Mouse (Mus musculus): ENCODE data around the gene Suco. TPM values are rescaled to one million over a fixed set of nuclear protein-coding genes. Genes with fewer than 3 reads are reported as not detected.

Gene Suco
- polyA plus RNA-seq (2012; rRNA removed): 0.60 and 1.6 TPM in 2 replicates

DNA sequence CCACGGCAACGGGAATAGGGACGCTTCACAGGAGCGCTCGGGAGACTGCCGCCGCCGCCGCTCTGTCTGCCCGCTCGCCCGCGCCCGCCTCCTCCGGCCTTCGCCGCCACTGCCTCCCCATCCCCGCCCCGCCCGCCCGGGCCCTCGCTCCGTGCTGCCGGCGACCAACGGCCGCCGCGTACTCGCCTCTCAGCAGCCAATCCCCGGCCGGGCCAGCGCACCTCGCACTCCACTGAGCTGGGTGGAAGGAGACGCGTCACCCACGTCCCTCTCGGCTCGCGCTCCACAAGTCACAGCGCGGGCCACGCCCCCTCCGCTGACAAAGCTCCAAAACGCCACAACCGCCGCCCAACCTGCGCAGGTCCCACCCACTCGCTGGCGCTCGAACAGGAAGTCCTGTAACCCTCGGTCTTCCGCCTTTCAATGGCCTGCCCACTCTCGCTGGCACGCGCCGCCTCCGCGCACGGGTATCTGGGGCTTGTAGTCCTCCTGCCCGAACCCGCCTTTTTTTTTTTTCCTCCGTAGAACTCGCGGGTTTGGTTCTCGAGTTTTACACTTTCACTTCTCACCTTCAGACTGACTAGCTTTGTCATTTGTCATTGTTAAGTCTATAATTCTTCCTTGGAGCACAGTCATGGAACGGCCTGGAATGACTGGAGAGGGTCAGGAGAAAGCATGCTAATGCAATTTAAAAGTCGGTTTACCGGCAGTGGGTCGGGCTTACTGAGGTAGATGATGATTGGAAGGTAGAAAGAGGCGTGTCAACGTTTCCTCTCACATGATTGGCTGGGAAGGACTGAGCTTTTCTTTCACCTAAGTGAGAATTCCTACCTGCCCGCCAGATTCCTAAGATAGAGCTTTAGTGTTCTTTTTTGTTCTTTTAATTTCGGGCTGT lies at the start of gene Suco:
Gene Suco (minus strand): TSS at position 130 of the 895 bp plus-strand sequence.
- Histone ChIP-seq H3K27me3 (ENCODE audit: control insufficient read depth, insufficient read depth, low read length) (no peaks in the 10 kb centered on the region), H3K27ac (ENCODE audit: insufficient read depth, low read depth, low read length) (peak within 1 kb of the TSS; percentile 92), H3K36me3 (ENCODE audit: control insufficient read depth, insufficient read depth, low read length) (no peaks in the 10 kb centered on the region), H3K4me3 (ENCODE audit: low read depth, low read length) (peak within 1 kb of the TSS; percentile 85), H3K4me1 (ENCODE audit: control insufficient read depth, insufficient read depth, insufficient read length, low read length) (no peaks in the 10 kb centered on the region; the same call in 1 of the 2 replicates)
- under 1% methylated on average over 71 of the region's 74 CpGs for WGBS
- TF ChIP-seq CTCF (IDR thresholded peaks at IDR 0.05; ENCODE audit: extremely low read depth, insufficient read length, insufficient replicate concordance, low read depth, low read length): no peak
- peak; percentile 64; the same call in 1 of the 2 replicates for TF ChIP-seq POLR2A (IDR thresholded peaks at IDR 0.05; ENCODE audit: low read depth, low read length)

GRCm38 (mm10) chr1:161925281-161925805 lies 48.9 kb upstream of the Suco start:
- H3K27ac ChIP-seq (ENCODE audit: insufficient read depth, low read depth, low read length): no peak overlapping the region
- no peaks in the 10 kb centered on the region for H3K36me3 ChIP-seq (ENCODE audit: control insufficient read depth, insufficient read depth, low read length)
- H3K27me3 ChIP-seq (ENCODE audit: control insufficient read depth, insufficient read depth, low read length): no peaks in the 10 kb centered on the region
- 0 out of 2 replicates have a peak, but pooled peaks cover 3% of the 10 kb centered on the region for H3K4me1 ChIP-seq (ENCODE audit: control insufficient read depth, insufficient read depth, insufficient read length, low read length)
- H3K4me3 ChIP-seq (ENCODE audit: low read depth, low read length): no peak overlapping the region
- TF ChIP-seq CTCF (IDR thresholded peaks at IDR 0.05; ENCODE audit: extremely low read depth, insufficient read length, insufficient replicate concordance, low read depth, low read length) (no peak), POLR2A (IDR thresholded peaks at IDR 0.05; ENCODE audit: low read depth, low read length) (no peak)
- WGBS: 79% methylated on average over 13 of the region's 13 CpGs

- 89% methylated on average over 3 of the region's 3 CpGs for WGBS
- Histone ChIP-seq H3K4me1 (ENCODE audit: control insufficient read depth, insufficient read depth, insufficient read length, low read length) (0 out of 2 replicates have a peak, but pooled peaks cover 3% of the 10 kb centered on the region), H3K36me3 (ENCODE audit: control insufficient read depth, insufficient read depth, low read length) (no peaks in the 10 kb centered on the region), H3K4me3 (ENCODE audit: low read depth, low read length) (no peak overlapping the region), H3K27me3 (ENCODE audit: control insufficient read depth, insufficient read depth, low read length) (no peaks in the 10 kb centered on the region), H3K27ac (ENCODE audit: insufficient read depth, low read depth, low read length) (no peak overlapping the region)
- no peak for TF ChIP-seq CTCF (IDR thresholded peaks at IDR 0.05; ENCODE audit: extremely low read depth, insufficient read length, insufficient replicate concordance, low read depth, low read length)
- TF ChIP-seq POLR2A (IDR thresholded peaks at IDR 0.05; ENCODE audit: low read depth, low read length): no peak
Observed at GRCm38 (mm10) chr1:161924321-161924720, 47.8 kb upstream of the Suco start.

DNA sequence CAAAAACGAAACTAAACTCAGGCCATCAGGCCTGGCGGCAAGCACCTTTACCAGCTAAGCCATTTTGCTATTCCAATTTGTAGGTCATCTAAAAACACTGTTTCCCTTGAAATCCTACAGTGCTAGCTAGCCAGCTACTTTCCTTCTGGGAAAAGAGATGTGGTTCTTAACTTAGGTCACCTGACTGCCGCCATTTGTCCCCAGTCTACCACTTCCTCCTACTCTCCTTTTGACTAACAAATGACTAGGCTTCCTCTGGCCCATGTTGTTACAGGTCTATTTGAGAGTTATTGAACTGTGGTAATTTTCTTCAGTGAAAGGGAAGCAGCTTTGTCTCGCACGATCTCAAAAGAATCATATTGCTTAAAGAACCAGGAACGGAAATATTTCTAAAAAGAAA lies 45.4 kb upstream of the Suco start:
- no peak overlapping the region for H3K27ac ChIP-seq (ENCODE audit: insufficient read depth, low read depth, low read length)
- H3K4me3 ChIP-seq (ENCODE audit: low read depth, low read length): no peak overlapping the region
- no peaks in the 10 kb centered on the region for H3K27me3 ChIP-seq (ENCODE audit: control insufficient read depth, insufficient read depth, low read length)
- H3K4me1 ChIP-seq (ENCODE audit: control insufficient read depth, insufficient read depth, insufficient read length, low read length): 0 out of 2 replicates have a peak, but pooled peaks cover 3% of the 10 kb centered on the region
- TF ChIP-seq CTCF (IDR thresholded peaks at IDR 0.05; ENCODE audit: extremely low read depth, insufficient read length, insufficient replicate concordance, low read depth, low read length) (no peak), POLR2A (IDR thresholded peaks at IDR 0.05; ENCODE audit: low read depth, low read length) (no peak)
- 80% methylated on average over 6 of the region's 6 CpGs for WGBS
- no peaks in the 10 kb centered on the region for H3K36me3 ChIP-seq (ENCODE audit: control insufficient read depth, insufficient read depth, low read length)

- Histone ChIP-seq H3K36me3 (ENCODE audit: control insufficient read depth, insufficient read depth, low read length) (no peaks in the 10 kb centered on the region), H3K27ac (ENCODE audit: insufficient read depth, low read depth, low read length) (no peak overlapping the region), H3K4me1 (ENCODE audit: control insufficient read depth, insufficient read depth, insufficient read length, low read length) (0 out of 2 replicates have a peak, but pooled peaks cover 3% of the 10 kb centered on the region), H3K27me3 (ENCODE audit: control insufficient read depth, insufficient read depth, low read length) (no peaks in the 10 kb centered on the region), H3K4me3 (ENCODE audit: low read depth, low read length) (no peak overlapping the region)
- TF ChIP-seq CTCF (IDR thresholded peaks at IDR 0.05; ENCODE audit: extremely low read depth, insufficient read length, insufficient replicate concordance, low read depth, low read length) (no peak), POLR2A (IDR thresholded peaks at IDR 0.05; ENCODE audit: low read depth, low read length) (no peak)
- WGBS: 92% methylated on average over 9 of the region's 9 CpGs
Observed at GRCm38 (mm10) chr1:161920475-161921454, 44.3 kb upstream of the Suco start.

- Histone ChIP-seq H3K27me3 (ENCODE audit: control insufficient read depth, insufficient read depth, low read length) (no peaks in the 10 kb centered on the region), H3K4me1 (ENCODE audit: control insufficient read depth, insufficient read depth, insufficient read length, low read length) (0 out of 2 replicates have a peak, but pooled peaks cover 3% of the 10 kb centered on the region), H3K36me3 (ENCODE audit: control insufficient read depth, insufficient read depth, low read length) (no peaks in the 10 kb centered on the region), H3K4me3 (ENCODE audit: low read depth, low read length) (no peak overlapping the region), H3K27ac (ENCODE audit: insufficient read depth, low read depth, low read length) (no peak overlapping the region)
- TF ChIP-seq POLR2A (IDR thresholded peaks at IDR 0.05; ENCODE audit: low read depth, low read length) (no peak), CTCF (IDR thresholded peaks at IDR 0.05; ENCODE audit: extremely low read depth, insufficient read length, insufficient replicate concordance, low read depth, low read length) (no peak)
- 93% methylated on average over 2 of the region's 2 CpGs for WGBS
Observed at GRCm38 (mm10) chr1:161919594-161919993, 43.1 kb upstream of the Suco start.
